Mouse (Mus musculus): ENCODE results near the gene Vmn2r61. TPM values are rescaled to one million over a fixed set of nuclear protein-coding genes. Genes with fewer than 3 reads are reported as not detected.

Gene Vmn2r61
- not detected for total RNA-seq (2022)

DNA sequence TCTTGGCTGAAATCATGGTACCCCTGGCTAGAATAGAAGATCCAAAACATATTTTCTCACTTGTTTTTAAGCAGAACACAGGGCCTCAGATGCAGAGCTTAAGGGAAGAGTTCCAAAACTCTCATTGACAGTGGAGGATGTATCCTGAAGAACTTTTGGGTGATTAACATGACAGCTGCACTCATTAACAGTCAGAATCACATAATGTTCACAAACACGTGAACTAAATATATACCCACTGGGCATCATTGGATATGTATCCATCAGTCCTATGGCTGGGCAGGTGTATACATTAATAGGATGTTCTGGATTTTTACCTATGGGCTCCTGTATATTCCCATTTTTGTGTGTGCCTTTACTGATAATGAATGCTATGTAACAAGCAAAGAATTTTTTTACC, at the start of gene Vmn2r61:
TSS of gene Vmn2r61 (plus strand) at position 301 of the 400 bp plus-strand sequence.
- DNase-seq (ENCODE audit: low spot score in 2 of 2) = no peak

Other genes with a start within 250 kb of the Vmn2r61 start
- not detected for gene Vmn2r59, start 201.0 kb upstream of the Vmn2r61 start, total RNA-seq (2022)
- not detected for gene Vmn2r60, start 152.3 kb upstream of the Vmn2r61 start, total RNA-seq (2022)
- gene 4933421I07Rik, start 188.1 kb downstream of the Vmn2r61 start, total RNA-seq (2022) = not detected
- gene Zfp141, start 245.7 kb downstream of the Vmn2r61 start, total RNA-seq (2022) = 1 to 10 TPM; 3.7 to 5.1 (median 4.5) TPM

Data from gastrocnemius, adult 8-10 months (tissue).